Mouse (Mus musculus) kidney, postnatal 0 days (tissue): ENCODE results near the gene Ccdc61. TPM values are rescaled to one million over a fixed set of nuclear protein-coding genes. Genes with fewer than 3 reads are reported as not detected.

Experiments used
- ATAC-seq: fragments of 200-750 bp; cut with Nextera tagmentation; replicated peaks from 2 replicates; pipeline ENCODE4 v1.8.0; 2017; ENCODE audit warnings: low read depth, moderate number of reproducible peaks, moderate TSS enrichment, moderate library complexity; ENCODE audit not compliant: low FRiP score
- DNase-seq: peaks from one replicate; pipeline ENCODE4 v3.0.0-alpha.2; 2016; ENCODE audit warnings: low spot score
- H3K27ac ChIP-seq: fragments of 300-500 bp; sonication (generic); 2 replicates; pipeline ENCODE4 v1.5.1; 2014; ENCODE audit warnings: mild to moderate bottlenecking
- H3K27me3 ChIP-seq: fragments of 300-500 bp; sonication (generic); 2 replicates; pipeline ENCODE4 v1.6.1; 2014; ENCODE audit warnings: low read length, mixed read lengths; ENCODE audit not compliant: insufficient read depth
- H3K36me3 ChIP-seq: fragments of 300-500 bp; sonication (generic); 2 replicates; pipeline ENCODE4 v1.6.1; 2014; ENCODE audit warnings: low read length, mixed read lengths; ENCODE audit not compliant: insufficient read depth
- H3K4me1 ChIP-seq: fragments of 300-500 bp; sonication (generic); replicated peaks from 2 replicates; pipeline ENCODE4 v1.6.1; 2014; ENCODE audit warnings: antibody characterized with exemption, low read length, mixed read lengths; ENCODE audit not compliant: insufficient read depth
- H3K4me2 ChIP-seq: fragments of 300-500 bp; sonication (generic); 2 replicates; pipeline ENCODE4 v1.6.1; 2014; ENCODE audit warnings: mild to moderate bottlenecking, low read length, moderate library complexity, mixed read lengths
- H3K4me3 ChIP-seq: fragments of 300-500 bp; sonication (generic); replicated peaks from 2 replicates; pipeline ENCODE4 v1.5.1; 2014; ENCODE audit warnings: low read depth, low read length
- H3K9ac ChIP-seq: fragments of 300-500 bp; sonication (generic); 2 replicates; pipeline ENCODE4 v1.6.1; 2014; ENCODE audit warnings: low read depth, low read length
- H3K9me3 ChIP-seq: fragments of 300-500 bp; sonication (generic); replicated peaks from 2 replicates; pipeline ENCODE4 v1.6.1; 2016; ENCODE audit warnings: low read length, inconsistent platforms, mixed read lengths
- CTCF ChIP-seq: IDR thresholded peaks from 2 replicates; pipeline ENCODE4 v1.5.1; 2016; ENCODE audit warnings: antibody characterized with exemption, low read depth, mild to moderate bottlenecking, moderate library complexity
- WGBS: fragments of 180-500 bp; shearing (Covaris S2); extraction: QIAGEN DNeasy Blood & Tissue Kit; methylation state at CpG from one replicate; pipeline ENCODE4 v1.1.7; 2014; 5-methylcytosine and 5-hydroxymethylcytosine counted together
- polyA plus RNA-seq: library from polyadenylated mRNA; unstranded; fragments of >200 nt; fragmentation: Nextera tagmentation; extraction: Ambion mirVana; gene quantifications from 2 replicates; pipeline ENCODE4 v1.2.1, GENCODE M21; 2015

Ccdc61 gene
- polyA plus RNA-seq, 1 experiment from 2014 or later = 26.3 TPM

- Histone ChIP-seq H3K9me3 (no peaks in the 10 kb centered on the region), H3K27me3 (no peaks in the 10 kb centered on the region), H3K4me3 (no peak overlapping the region), H3K4me2 (no peak overlapping the region), H3K9ac (no peak overlapping the region), H3K27ac (no peak overlapping the region), H3K36me3 (no peaks in the 10 kb centered on the region), H3K4me1 (no peaks in the 10 kb centered on the region)
- ATAC-seq (no peak), DNase-seq (no peak)
- no peak for TF ChIP-seq CTCF
- WGBS = 42% methylated on average over 12 of the region's 12 CpGs
Measured at GRCm38 (mm10) chr7:18949781-18950522, 39.7 kb upstream of the Ccdc61 start.

- H3K36me3 ChIP-seq = no peaks in the 10 kb centered on the region
- H3K27me3 ChIP-seq = no peaks in the 10 kb centered on the region
- no peak overlapping the region for H3K4me3 ChIP-seq
- DNase-seq (peak; percentile 16), ATAC-seq (0 out of 2 replicates have a peak, but pooled peaks have one; percentile 49)
- H3K9ac ChIP-seq = no peak overlapping the region
- H3K27ac ChIP-seq = 0 out of 2 replicates have a peak overlapping the region, but pooled peaks have one; percentile 31
- H3K9me3 ChIP-seq = no peaks in the 10 kb centered on the region
- H3K4me2 ChIP-seq = no peak overlapping the region
- no peak for TF ChIP-seq CTCF
- WGBS = 60% methylated on average over 6 of the region's 6 CpGs
- H3K4me1 ChIP-seq = no peaks in the 10 kb centered on the region
Measured at GRCm38 (mm10) chr7:18948151-18948550, 37.9 kb upstream of the Ccdc61 start.

- Histone ChIP-seq H3K4me3 (no peak overlapping the region), H3K27me3 (no peaks in the 10 kb centered on the region), H3K36me3 (no peaks in the 10 kb centered on the region), H3K27ac (no peak overlapping the region), H3K9ac (no peak overlapping the region), H3K9me3 (no peaks in the 10 kb centered on the region), H3K4me1 (no peaks in the 10 kb centered on the region), H3K4me2 (no peak overlapping the region)
- 56% methylated on average over 9 of the region's 9 CpGs for WGBS
- no peak for DNase-seq
- ATAC-seq = no peak
- no peak for TF ChIP-seq CTCF
Measured at GRCm38 (mm10) chr7:18942815-18943214, 32.6 kb upstream of the Ccdc61 start.

GRCm38 (mm10) chr7:18942376-18942775 lies 32.2 kb upstream of the Ccdc61 start:
- WGBS = 29% methylated on average over 1 of the region's 1 CpGs
- Histone ChIP-seq H3K9ac (no peak overlapping the region), H3K27me3 (no peaks in the 10 kb centered on the region), H3K4me3 (no peak overlapping the region), H3K4me1 (no peaks in the 10 kb centered on the region), H3K27ac (no peak overlapping the region), H3K36me3 (no peaks in the 10 kb centered on the region), H3K4me2 (no peak overlapping the region), H3K9me3 (no peaks in the 10 kb centered on the region)
- no peak for TF ChIP-seq CTCF
- ATAC-seq (no peak), DNase-seq (no peak)

GRCm38 (mm10) chr7:18927759-18928158 lies 17.5 kb upstream of the Ccdc61 start:
- Histone ChIP-seq H3K27ac (no peak overlapping the region), H3K4me3 (no peak overlapping the region), H3K9ac (no peak overlapping the region), H3K9me3 (no peaks in the 10 kb centered on the region), H3K27me3 (peaks cover 29% of the 10 kb centered on the region), H3K4me1 (peaks cover 8% of the 10 kb centered on the region; the same call in 1 of the 2 replicates), H3K36me3 (no peaks in the 10 kb centered on the region), H3K4me2 (peak overlapping the region; percentile 76)
- ATAC-seq (no peak), DNase-seq (peak; percentile 39)
- no peak for TF ChIP-seq CTCF
- WGBS = 31% methylated on average over 3 of the region's 3 CpGs

- Histone ChIP-seq H3K9ac (no peak overlapping the region), H3K27me3 (peaks cover 29% of the 10 kb centered on the region), H3K36me3 (no peaks in the 10 kb centered on the region), H3K4me3 (peak overlapping the region; percentile 54), H3K4me1 (peaks cover 8% of the 10 kb centered on the region; the same call in 1 of the 2 replicates), H3K9me3 (no peaks in the 10 kb centered on the region), H3K4me2 (peak overlapping the region; percentile 76), H3K27ac (no peak overlapping the region)
- 47% methylated on average over 6 of the region's 6 CpGs for WGBS
- DNase-seq = no peak
- TF ChIP-seq CTCF = no peak
- no peak for ATAC-seq
Measured at GRCm38 (mm10) chr7:18926911-18927310, 16.7 kb upstream of the Ccdc61 start.
